Mouse (Mus musculus) ES-E14 (cell line): ENCODE results near the gene H2-Aa.

Experiments
- CHD2 ChIP-seq: IDR thresholded peaks from 2 replicates; pipeline ENCODE4 v1.6.1; 2014; ENCODE audit warnings: mild to moderate bottlenecking, low read depth, low read length, inconsistent platforms
- MAFK ChIP-seq: IDR thresholded peaks from 2 replicates; pipeline ENCODE4 v1.6.1; 2014; ENCODE audit warnings: mild to moderate bottlenecking, low read depth, low read length, inconsistent platforms; ENCODE audit not compliant: insufficient read depth
- ZC3H11A ChIP-seq: IDR thresholded peaks from 2 replicates; pipeline ENCODE4 v1.6.1; 2012; ENCODE audit warnings: low read depth, mild to moderate bottlenecking, inconsistent platforms, low read length, borderline replicate concordance

DNA sequence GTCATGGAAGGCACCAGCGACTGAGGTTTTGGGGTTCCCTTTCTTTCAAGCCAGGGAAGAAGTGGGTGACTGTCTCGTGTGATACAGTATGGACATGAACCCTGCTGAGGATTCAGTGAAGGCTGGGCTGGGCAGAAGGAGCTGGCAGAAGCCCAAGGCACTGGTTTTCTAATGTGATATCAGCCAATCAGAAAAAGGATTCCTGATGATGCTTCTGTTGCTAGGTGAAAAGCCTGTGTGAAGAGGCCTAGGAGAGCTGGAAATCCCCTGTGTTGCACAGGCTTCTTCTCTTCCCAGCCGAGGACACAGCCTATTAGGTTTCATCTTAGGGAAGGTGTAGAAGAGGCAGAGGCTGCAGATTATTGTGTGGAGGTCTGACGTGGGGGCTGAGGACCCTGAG lies 26.1 kb downstream of the H2-Aa start:
- TF ChIP-seq ZC3H11A, result no peak
- no peak for TF ChIP-seq MAFK
- peak; percentile 96 for TF ChIP-seq CHD2
